Mouse (Mus musculus): ENCODE measurements around the gene Dctd.

Dctd gene

DNA sequence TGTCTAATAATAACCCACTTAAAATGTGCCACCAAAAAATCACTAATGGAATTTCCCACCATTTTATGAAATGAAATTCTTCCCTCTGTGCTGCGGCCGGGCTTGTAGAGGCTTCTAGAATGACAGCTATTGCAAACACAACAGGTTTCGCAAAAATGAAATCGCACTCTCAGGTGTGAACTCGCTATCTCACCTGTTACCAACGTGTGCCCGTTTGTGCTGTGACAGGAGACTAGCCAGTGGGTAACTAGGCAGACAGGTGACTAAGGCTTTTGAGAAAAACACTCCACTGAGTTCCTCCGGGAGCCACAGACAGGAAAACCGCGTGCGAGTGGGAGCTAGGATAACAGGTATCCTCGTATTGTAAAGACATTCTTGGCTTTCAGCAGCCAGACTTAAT, at the start of gene Dctd:
Gene Dctd (plus strand): TSS at position 301 of the 400 bp plus-strand sequence.
- no peak for DNase-seq (ENCODE audit: low spot score in 2 of 2)

DNA sequence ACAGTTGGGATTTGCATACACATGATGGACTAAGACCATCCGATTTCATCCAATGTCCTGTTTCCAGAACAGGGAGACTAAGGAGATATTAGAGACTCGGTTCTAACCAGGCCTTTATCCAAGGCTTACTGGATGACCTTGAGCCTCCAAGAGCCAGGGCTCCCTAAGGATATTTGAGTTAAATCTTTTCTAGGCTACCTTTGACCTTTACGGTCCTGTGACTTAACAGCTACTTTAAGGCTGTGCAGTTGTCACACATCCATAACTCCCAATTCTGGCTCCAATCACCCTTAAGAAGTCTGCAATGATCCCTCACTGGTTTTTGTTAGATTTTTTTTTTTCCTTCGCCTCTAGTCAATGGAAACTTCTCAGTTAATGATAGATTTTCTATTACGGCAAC, 45.3 kb upstream of the Dctd start:
- DNase-seq (ENCODE audit: low spot score in 2 of 2) = no peak

DNA sequence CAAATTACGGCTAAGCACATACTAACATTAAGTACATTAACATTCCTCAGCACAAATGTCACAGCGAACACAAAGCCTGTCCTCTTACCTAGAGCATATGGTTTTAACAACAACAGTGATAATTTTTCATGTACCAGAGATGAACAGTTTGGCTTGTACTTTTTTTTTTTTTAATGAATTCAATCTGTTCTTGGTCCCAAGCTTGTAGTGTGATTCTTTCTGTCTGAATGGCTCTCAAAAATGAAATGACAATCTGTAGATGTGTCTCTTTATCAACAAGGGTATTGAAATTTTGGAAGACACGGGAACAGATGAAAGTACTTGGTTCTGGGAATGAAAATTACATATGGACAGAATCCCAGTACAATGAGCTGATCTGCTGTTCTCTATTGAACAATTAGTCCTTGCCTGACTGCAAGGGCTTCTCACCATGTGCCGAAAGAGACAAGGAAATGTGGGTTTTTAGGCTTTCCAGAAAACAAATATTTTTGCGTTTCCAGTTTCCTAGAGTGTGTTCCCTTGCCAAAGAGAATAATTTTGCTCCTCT, 35.3 kb upstream of the Dctd start:
- no peak for DNase-seq (ENCODE audit: low spot score in 2 of 2)

DNA sequence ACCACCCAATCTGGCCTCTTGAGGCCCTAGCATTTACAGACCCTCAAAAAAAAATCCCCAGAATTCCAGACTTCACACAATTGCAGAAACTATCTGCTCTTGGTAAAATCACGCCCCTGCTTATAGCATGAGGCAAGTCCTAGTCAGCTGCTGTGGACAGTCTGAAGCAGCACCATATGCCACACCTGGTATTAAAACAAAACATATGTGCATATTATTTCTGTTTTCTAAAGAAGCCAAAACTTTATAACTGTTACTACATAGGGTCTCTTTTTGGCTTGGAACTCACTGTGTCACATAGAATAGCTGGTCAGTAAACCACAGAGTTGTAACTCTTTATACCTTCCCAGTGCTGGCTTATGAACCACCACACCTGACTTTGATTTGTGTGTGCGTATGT, 24.7 kb upstream of the Dctd start:
- DNase-seq (ENCODE audit: low spot score in 2 of 2) = no peak

DNA sequence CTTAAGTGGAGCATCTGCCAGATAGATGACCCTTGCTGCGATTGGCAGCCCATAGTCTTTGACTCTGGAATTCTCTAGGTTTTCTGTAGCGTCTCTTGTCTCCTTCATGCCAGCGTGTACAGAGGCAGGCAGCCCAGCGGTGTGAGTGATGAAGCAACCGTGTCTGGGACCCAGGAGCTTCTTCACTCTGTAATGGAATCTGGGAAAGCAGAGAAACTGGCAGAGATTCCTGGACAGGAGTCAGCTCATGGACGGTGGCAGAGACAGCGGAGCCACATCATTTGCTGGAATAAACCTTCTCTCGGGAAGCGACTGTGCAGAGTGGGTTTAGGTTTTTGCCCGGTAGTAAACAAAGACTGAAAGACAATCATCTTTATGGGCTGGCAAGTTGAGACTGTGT, 16.5 kb upstream of the Dctd start:
- no peak for DNase-seq (ENCODE audit: low spot score in 2 of 2)

DNA sequence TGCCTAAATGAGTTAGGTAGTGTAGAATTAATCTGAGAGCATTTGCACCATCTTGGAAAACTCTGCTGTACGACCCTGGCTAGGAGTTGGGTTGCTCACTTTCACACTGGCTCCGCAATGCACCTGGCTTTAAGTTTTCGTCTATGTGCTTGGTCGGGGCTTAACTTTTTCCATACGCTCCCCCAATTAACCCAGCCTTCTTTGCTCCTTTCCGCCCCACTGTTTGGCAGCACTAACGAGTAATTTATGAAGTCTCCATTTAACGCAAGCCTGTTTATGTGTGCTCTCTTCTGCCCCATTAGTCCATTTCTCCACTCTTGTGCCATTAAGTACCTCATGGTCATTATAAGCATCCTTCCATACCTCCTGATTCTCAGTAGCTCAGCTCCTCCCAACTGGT, 8.2 kb upstream of the Dctd start:
- no peak for DNase-seq (ENCODE audit: low spot score in 2 of 2)

DNA sequence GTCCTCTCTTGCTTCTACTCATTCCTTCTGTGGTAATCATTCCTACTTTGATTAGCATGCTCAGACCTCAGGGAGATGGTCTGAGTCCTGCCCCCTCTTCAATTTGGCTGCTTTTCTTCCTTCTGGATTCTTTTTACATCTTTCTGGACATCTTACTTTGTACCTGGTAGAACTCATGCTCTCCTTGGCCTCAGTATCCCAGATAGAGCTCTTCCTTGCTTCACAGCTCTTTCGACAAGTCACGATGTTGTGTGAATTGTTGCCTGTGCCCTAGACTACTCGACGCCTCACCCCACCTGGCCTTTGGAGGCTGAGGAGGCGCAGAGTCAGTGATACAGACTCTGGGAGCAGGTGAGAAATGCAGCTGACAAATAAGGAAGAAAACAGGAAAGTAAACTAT, 3.5 kb upstream of the Dctd start:
- DNase-seq (ENCODE audit: low spot score in 2 of 2) = no peak

DNA sequence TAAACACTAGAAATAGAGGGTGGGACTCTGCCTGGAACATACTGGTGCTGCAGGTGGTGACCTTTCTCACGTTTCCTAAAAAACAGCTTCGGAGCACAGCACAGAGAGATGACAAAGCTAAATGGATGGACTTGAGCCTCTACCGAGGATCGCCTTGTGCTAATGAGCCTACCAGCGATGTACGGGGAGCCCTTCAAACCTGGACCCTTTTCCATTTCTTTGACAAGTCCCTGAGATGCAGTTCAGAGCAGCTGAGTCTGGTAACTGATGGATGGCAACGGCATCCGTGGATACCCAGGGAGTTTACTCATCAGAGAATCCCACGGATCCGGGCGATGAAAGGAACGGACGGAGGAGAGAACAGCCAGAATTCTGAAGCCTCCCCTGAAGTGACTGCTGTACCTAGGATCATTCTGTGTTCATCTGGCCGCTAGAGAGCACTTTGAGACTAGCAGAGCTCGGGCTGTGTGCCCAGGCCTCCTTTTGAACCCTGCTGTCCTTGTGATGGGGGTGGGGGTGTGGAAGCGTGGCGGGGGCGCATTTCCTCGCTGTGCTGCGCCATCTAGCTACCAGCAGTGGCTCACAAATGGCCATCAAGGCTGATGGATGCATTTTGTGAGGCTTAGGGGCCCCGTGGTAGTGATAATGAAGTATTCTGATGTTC, 1.6 kb upstream of the Dctd start:
- peak; percentile 58 to 75 for DNase-seq (ENCODE audit: low spot score in 2 of 2)

DNA sequence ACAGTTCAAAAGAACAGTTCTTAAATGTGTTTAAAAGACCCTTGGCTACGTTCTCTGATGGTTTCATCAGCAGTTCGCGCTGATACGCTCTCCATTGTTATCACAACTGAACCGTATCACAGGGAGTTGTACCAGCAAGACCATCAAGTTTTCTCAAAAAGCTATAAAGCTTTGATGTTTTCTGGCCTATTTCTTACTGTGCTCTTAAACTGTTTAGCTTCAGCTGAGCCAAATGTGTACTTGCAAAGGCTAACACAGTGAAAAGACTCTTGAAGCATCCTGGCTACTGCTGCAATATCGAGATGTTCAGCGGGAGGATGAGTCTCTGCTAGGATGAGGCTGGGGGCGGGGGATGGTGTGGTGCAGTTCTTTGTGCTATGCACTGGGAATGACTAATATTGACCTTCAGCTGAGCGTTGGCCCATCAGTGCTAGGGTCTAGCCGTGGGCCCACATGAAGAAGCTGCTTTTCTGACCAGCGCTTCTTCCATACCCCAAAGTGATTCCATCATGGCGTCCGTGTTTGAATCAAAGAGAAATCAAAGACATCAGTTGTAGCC, 732 bp upstream of the Dctd start:
- no peak for DNase-seq (ENCODE audit: low spot score in 2 of 2)

DNA sequence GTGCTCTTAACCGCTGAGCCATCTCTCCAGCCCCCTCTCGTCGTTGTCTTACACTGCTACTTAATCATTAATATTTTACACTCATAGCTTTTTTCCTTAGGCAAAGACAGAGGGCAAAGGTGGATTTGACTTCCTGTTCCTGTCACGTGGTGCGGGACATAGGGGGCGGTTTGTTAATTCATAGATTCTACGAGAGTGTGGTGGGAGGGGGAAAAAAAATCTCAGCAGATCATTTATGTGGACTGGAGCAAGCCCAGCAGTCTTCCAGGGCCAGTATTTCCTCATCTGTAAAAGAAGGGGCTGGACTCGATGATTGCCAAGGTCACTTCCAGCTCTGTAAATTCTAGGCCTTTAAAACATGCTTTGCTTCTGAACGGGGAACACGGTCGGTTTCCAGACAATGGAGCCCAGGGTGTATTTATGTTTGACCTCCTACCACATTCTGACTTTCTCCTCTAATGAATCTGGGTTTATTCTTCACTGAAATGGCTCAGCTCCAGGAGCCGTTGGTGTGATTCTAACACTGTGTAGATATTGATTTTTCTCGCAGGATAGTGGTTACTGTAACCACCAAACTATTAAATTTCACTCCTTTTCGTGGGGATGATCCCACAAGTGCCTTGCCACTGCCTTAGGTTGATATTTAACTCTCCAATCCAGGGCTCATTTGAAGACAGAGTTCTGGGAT, 1.4 kb downstream of the Dctd start:
- DNase-seq (ENCODE audit: low spot score in 2 of 2) = no peak

DNA sequence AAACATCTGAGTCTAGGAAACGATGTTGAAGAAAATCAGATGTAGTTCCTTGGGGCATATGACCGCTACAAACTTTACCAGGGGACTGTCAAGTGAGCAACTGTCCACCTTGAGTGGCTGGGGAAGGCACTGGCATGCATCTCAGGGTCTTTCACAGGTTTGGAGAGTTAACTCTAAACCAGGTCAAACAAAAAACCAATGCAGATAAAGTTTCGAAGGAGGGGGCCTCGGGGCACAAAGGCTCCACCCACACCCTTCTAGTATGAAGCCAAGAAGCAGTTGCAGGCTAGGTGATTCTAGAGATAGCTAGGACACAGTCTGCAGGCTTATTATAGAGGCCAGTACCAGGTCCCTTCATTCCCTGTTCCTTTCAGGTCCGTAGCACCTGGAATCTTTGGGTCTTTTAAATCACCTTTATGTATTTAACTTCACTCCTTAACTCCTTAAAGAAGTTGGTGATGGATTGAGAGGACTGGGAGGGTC, 10.5 kb downstream of the Dctd start:
- DNase-seq (ENCODE audit: low spot score in 2 of 2) = no peak

DNA sequence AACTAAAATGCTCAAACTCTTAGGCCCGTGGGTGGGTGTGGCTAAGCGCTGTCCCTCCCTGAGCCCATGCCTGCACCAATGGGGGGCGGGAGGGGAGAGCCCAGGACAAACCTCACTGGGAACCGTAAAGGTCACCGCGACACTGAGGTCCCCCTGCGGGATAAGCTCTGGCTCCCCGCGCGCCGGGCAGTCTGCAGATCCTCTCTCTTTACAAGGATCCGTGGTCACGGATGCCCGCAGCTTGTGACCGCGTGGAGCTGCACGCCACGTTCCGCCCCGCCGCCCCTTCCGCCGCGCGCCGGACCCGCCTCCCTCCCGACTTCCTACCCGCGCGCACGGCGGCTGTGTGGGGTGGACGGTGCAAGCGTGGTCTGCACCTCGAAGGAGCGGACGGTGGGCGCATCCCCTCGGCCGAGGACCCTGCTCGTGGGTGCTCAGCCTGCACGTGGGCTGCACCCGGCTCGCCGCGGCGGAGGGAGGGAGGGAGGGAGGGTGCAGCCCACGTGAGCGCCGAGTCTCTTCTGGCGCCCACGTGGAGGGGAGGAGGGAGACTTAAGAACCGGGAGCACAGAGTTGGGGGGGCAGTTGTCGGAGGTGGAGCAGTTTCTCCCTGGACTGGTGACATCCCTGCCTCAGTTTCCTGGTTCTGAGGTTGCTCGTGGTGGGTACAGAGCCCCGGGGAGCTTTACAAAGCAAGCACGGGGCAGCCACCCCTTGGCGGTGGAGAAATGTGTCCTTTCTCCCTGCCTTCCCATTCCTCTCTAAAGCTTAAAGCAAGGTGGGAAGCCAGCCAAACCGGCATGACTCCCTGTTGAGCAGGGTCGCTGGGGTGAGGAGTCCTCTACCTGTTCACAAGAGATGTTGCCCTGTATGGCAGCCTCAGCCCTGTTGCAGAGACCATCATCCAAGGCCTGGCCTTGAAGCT, 11.2 kb downstream of the Dctd start:
- peak in 1 of 2 experiments; percentile 39 for DNase-seq (ENCODE audit: low spot score in 2 of 2)

DNA sequence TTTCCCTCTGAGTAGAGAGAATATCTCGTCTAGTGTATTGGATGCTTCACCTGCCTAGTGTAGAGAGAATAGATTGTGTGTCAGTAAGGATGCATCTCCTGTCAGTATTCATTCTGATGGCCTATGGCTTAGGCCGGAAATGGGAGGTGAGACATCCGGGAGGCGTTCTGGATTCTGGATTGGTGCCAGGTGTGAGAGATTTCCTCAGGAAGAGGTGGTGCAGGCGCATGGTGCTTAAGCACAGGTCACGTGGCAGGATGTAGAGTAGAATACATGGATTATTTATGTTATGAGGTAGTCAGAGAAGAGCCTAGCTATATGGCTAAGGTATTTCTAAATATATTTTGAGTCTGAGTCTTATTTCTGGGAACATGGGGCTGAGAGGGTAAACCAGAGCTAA, 15.7 kb downstream of the Dctd start:
- no peak for DNase-seq (ENCODE audit: low spot score in 2 of 2)

DNA sequence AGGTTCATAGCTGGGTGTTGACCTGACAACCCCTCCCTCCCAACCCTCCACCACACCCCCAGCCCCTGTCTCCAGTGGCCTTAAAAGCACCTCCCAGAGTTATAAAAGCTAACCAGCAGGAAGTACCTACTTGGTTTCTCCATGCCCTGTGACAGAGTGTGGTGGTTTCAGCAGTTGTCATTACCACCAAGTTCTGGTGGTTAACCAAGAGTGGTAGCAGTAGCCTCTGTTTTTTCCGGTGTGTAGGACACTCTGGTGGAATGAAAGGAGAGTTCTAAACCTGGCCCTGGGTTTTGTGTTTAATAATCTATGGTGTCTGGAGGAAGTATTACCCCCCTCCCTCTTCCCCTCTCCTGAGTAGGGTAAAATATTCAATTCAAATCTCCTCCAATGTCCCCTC, 24.1 kb downstream of the Dctd start:
- DNase-seq (ENCODE audit: low spot score in 2 of 2) = no peak

DNA sequence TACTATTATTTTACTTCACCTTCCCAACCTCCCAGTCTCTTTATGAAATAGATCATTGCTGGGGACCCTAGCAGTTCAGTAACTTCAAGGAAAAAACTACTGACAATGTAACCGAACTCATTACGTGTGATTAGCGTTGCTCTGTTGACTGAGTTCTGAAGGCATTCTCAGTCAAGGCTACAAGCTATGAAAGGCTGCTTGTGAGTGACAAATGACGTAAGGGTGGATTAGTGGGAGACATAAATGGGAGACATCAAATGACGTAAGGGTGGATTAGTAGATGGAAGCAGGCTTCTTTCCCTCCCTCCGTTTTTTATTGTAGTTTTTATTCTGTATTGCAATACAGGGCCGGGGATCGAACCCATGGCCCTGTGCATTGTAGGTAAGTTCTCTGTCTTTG, 26.0 kb downstream of the Dctd start:
- no peak for DNase-seq (ENCODE audit: low spot score in 2 of 2)

DNA sequence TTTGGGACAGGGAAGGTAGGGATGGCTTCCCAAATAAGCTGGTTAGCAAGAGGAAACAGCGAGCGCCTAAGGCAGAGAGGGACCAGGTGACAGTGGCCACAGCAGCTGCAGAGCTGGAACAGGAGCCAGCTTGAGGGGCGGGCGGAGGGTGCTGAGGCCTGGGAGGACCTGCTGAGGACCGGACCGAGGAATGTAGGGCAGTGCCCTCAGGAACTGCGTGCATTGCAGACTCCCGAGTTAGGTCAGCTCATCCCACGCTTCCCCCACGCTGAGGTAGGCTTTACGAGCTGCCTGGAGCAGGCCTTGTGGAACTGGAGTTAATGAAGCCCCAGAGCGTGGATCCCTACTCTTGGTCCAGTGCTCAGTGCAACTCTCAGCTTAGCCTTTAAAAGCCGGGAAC, 28.1 kb downstream of the Dctd start:
- DNase-seq (ENCODE audit: low spot score in 2 of 2) = no peak

DNA sequence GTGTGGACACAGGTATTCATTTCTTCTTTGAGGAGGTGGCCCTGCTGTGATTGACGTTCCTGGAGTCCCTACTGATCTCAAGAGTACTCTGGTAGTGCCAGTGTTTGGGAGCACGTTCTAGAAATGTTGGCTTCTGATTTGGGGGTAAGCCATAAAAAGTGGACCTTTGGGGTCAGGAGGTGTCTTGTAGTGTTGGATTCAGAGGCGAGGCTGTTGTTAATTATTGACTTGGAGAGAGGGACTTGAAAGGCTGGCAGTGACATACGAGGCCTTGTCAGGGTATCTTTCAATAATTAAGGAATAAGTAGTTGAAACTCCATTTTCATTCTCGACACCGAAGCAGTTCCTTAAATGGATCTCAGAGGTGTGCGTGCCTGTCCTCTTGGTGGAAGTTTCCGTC, 31.4 kb downstream of the Dctd start:
- no peak for DNase-seq (ENCODE audit: low spot score in 2 of 2)

DNA sequence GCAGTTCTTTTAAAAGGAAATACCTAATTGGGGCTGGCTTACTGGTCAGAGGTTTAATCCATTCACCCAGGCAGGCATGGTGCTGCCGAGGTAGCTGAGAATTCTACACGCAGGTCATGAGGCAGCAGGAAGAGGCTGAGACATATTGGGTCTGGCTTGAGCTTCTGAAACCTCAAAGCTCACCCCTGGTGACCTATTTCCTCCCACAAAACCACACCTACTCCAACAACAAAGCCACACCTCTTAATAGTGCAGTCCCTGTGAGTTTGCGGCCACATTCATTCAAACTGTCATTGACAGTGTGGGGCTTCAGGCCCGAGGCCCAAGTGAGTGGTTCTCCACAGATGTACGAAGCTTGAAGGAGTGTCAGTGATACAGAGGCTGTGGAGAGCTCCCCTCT, 34.4 kb downstream of the Dctd start:
- DNase-seq (ENCODE audit: low spot score in 2 of 2) = no peak

DNA sequence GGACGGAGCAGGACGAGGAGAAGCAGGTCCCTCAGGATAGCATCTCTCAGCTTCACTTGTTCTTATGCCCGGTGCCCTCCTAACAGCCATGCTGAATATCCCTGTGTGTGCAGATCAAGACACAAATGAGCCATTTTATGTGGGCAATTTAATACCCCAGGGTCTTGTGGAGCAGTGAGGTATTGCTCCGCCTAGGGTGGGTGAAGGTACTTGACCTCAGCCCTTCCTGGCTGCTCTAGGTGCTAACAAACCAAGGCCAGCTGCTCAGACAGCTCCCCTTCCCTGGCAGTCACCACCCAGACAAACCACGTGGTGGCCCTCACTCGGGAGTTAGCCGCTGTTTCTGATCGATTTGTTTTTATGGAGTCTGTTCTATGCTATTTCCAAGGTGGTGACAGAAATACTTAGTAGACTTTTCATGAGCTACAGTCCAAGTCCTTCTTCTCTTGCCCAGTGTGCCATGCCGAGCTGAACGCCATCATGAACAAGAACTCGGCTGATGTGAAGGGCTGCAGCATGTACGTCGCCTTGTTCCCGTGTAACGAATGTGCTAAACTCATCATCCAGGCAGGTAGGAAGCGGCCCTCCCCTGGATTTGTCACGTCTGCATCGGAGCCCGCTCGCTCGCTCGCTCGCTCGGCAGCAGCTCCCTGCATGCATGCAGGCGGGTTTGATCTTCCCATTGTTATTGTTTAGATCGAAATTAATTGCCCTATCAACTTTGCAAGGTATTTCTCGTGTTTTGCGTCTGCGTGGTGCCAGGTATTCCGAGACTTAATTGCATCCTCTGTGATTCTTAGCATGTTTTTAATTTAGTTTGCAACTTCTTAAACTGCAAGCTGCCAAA, 38.1 kb downstream of the Dctd start:
- DNase-seq (ENCODE audit: low spot score in 2 of 2) = no peak

DNA sequence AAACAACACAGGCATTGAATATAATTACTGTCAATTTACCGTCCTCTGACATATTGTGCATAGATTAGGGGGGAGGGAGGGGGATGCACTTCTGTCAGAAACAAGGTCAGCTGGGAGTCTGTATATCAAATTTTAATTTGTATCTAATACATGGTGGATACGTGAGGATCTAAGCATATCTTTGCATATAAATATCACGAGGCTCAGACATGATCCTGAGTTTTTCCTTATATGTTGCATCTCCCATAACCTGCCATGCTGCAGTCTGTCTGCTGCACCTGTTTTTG, 38.7 kb downstream of the Dctd start:
- DNase-seq (ENCODE audit: low spot score in 2 of 2) = no peak

DNA sequence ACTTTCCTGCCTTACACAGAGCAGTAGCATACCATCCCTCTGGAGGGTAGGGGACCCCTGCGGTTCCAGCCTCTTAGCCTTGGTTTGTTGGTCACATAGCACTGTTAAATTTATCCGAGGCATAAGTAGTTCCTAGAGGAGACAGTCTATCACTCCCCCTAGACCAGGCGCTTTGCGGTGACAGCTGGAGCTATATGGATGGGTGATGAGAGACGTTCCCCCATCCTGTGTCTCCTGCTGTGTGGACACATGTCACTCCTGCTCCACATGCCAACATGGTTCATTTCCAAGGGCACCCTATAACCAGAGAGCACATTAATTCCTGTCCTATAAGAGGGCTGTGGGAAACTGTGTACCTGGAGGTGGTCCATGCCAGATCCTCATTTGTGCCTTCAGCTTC, 42.1 kb downstream of the Dctd start:
- no peak for DNase-seq (ENCODE audit: low spot score in 2 of 2)

All from cerebellum, postnatal 4 days (tissue).